Mouse (Mus musculus): ENCODE results near the gene Klk1b16. TPM values are rescaled to one million over a fixed set of nuclear protein-coding genes. Genes with fewer than 3 reads are reported as not detected.

Klk1b16 gene
- polyA plus RNA-seq (2012; fragmentation: generic; extraction: Trizol): not detected

GRCm38 (mm10) chr7:44136467-44136866 is at the start of gene Klk1b16:
Gene Klk1b16, plus strand, starts transcription at chr7:44136767.

GRCm38 (mm10) chr7:44102028-44102427 is 34.5 kb upstream of the Klk1b16 start, which contains the start of gene Klk1b21:
Gene Klk1b21, plus strand, starts transcription at chr7:44102328.

GRCm38 (mm10) chr7:44112373-44112772 is 24.2 kb upstream of the Klk1b16 start, which contains the start of gene Klk1b22:
Gene Klk1b22, plus strand, starts transcription at chr7:44112673.

GRCm38 (mm10) chr7:44187936-44188335 is 51.4 kb downstream of the Klk1b16 start, which contains the start of gene Klk1b24:
Gene Klk1b24, plus strand, starts transcription at chr7:44188236.

Other genes starting within 250 kb of the Klk1b16 start
- gene Klk15, start 203.0 kb upstream of the Klk1b16 start, polyA plus RNA-seq (2012; fragmentation: generic; extraction: Trizol): not detected
- not detected for gene Klk1b8, start 186.1 kb upstream of the Klk1b16 start, polyA plus RNA-seq (2012; fragmentation: generic; extraction: Trizol)
- not detected for gene Klk1b1, start 170.0 kb upstream of the Klk1b16 start, polyA plus RNA-seq (2012; fragmentation: generic; extraction: Trizol)
- gene Klk1b9, start 160.7 kb upstream of the Klk1b16 start, polyA plus RNA-seq (2012; fragmentation: generic; extraction: Trizol): not detected
- gene Klk1b11, start 140.9 kb upstream of the Klk1b16 start, polyA plus RNA-seq (2012; fragmentation: generic; extraction: Trizol): not detected
- gene Klk1b26, start 124.6 kb upstream of the Klk1b16 start, polyA plus RNA-seq (2012; fragmentation: generic; extraction: Trizol): not detected
- not detected for gene Klk1b27, start 84.5 kb upstream of the Klk1b16 start, polyA plus RNA-seq (2012; fragmentation: generic; extraction: Trizol)
- not detected for gene Klk1b21, start 34.4 kb upstream of the Klk1b16 start, polyA plus RNA-seq (2012; fragmentation: generic; extraction: Trizol)
- under 1 TPM in 1 of 2 experiments, not detected in 1; 0.44 TPM for gene Klk1b22, start 24.1 kb upstream of the Klk1b16 start, polyA plus RNA-seq (2012; fragmentation: generic; extraction: Trizol)
- under 1 TPM in 1 of 2 experiments, not detected in 1; 0.08 TPM for gene Klk1b24, start 51.5 kb downstream of the Klk1b16 start, polyA plus RNA-seq (2012; fragmentation: generic; extraction: Trizol)
- not detected for gene Klk1b3, start 61.4 kb downstream of the Klk1b16 start, polyA plus RNA-seq (2012; fragmentation: generic; extraction: Trizol)
- not detected for gene Klk1b4, start 70.7 kb downstream of the Klk1b16 start, polyA plus RNA-seq (2012; fragmentation: generic; extraction: Trizol)
- not detected for gene Klk1b5, start 79.2 kb downstream of the Klk1b16 start, polyA plus RNA-seq (2012; fragmentation: generic; extraction: Trizol)
- gene Klk1, start 88.6 kb downstream of the Klk1b16 start, polyA plus RNA-seq (2012; fragmentation: generic; extraction: Trizol): not detected
- gene Gm36864, start 99.4 kb downstream of the Klk1b16 start, polyA plus RNA-seq (2012; fragmentation: generic; extraction: Trizol): not detected
- under 1 TPM; 0.89 to 0.97 TPM for gene 1700028J19Rik, start 109.9 kb downstream of the Klk1b16 start, polyA plus RNA-seq (2012; fragmentation: generic; extraction: Trizol)
- gene 2410002F23Rik, start 110.0 kb downstream of the Klk1b16 start, polyA plus RNA-seq (2012; fragmentation: generic; extraction: Trizol): 10 to 100 TPM; 21.2 to 41.3 TPM
- under 1 TPM in 1 of 2 experiments, not detected in 1; 0.04 TPM for gene Acp4, start 120.6 kb downstream of the Klk1b16 start, polyA plus RNA-seq (2012; fragmentation: generic; extraction: Trizol)
- gene Gm15517, start 124.7 kb downstream of the Klk1b16 start, polyA plus RNA-seq (2012; fragmentation: generic; extraction: Trizol): not detected
- gene Clec11a, start 170.1 kb downstream of the Klk1b16 start, polyA plus RNA-seq (2012; fragmentation: generic; extraction: Trizol): 1 to 10 TPM in 1 of 2 experiments, under 1 TPM in 1; 0.39 to 2.5 TPM
- under 1 TPM in 1 of 2 experiments, not detected in 1; 0.07 TPM for gene Shank1, start 173.5 kb downstream of the Klk1b16 start, polyA plus RNA-seq (2012; fragmentation: generic; extraction: Trizol)
- gene Syt3, start 247.3 kb downstream of the Klk1b16 start, polyA plus RNA-seq (2012; fragmentation: generic; extraction: Trizol): under 1 TPM; 0.01 to 0.21 TPM
- gene 1700008O03Rik, start 249.1 kb downstream of the Klk1b16 start, polyA plus RNA-seq (2012; fragmentation: generic; extraction: Trizol): under 1 TPM; 0.04 to 0.28 TPM